Comparison of ENCODE assay signal across 16 mouse cellular contexts in genomic region chr12:112867106-112867674, GRCm38 (mm10). TPM values are rescaled to one million over a fixed set of nuclear protein-coding genes. Genes with fewer than 3 reads are reported as not detected.
DNase-seq lines count a peak whose midpoint lies in the region; ATAC-seq and TF ChIP-seq lines count a peak whose summit lies in the region.
"Had no signal": no experiment of that assay in that cellular context is flagged by ENCODE, and none has a peak within 500 bp of the region (broad histone marks: within the 10 kb centered on the region; RNA-seq: fewer than 3 reads in every experiment).

No protein-coding gene starts in this region.

- no peak for TF ChIP-seq EP300 in liver, postnatal 0 days (IDR thresholded peaks at IDR 0.05; ENCODE audit: low read depth)
- no peak for TF ChIP-seq EP300 in MEL (IDR thresholded peaks at IDR 0.05; ENCODE audit: low read depth in 1 of 2, low read length in 2 of 2)

- no peak for TF ChIP-seq RAD21 in MEL (IDR thresholded peaks at IDR 0.05; ENCODE audit: low read depth, low read length)

- no peak for TF ChIP-seq POLR2A in MEL (IDR thresholded peaks at IDR 0.05; ENCODE audit: control insufficient read depth in 1 of 2, insufficient read depth in 1 of 2, low read depth in 1 of 2, low read length in 2 of 2, poor library complexity in 1 of 2)

- H3K79me2 ChIP-seq in MEL (ENCODE audit: control insufficient read depth, insufficient read depth, low read length, poor library complexity), result no peaks in the 10 kb centered on the region

- H3K9me3 ChIP-seq in liver, postnatal 0 days (ENCODE audit: low read length), result no peaks in the 10 kb centered on the region
- H3K9me3 ChIP-seq in MEL (replicated peaks; ENCODE audit: insufficient read depth, low read length), result no peaks in the 10 kb centered on the region
- H3K9me3 ChIP-seq in midbrain, embryonic 14.5 days (ENCODE audit: control insufficient read depth, low read length), result no peaks in the 10 kb centered on the region
- H3K9me3 ChIP-seq: embryonic facial prominence, embryonic 12.5 days; forebrain, embryonic 15.5 days; hindbrain, embryonic 12.5 days; midbrain, embryonic 15.5 days; neural tube, embryonic 12.5 days had no signal

- no peak overlapping the region for H3K4me2 ChIP-seq in liver, postnatal 0 days (ENCODE audit: low read depth, low read length)
- no peak overlapping the region for H3K4me2 ChIP-seq in midbrain, embryonic 14.5 days (ENCODE audit: low read length)
- H3K4me2 ChIP-seq: embryonic facial prominence, embryonic 12.5 days; forebrain, embryonic 15.5 days; hindbrain, embryonic 12.5 days; lung, embryonic 14.5 days; midbrain, embryonic 15.5 days; neural tube, embryonic 12.5 days had no signal

- TF ChIP-seq CTCF in liver, postnatal 0 days (IDR thresholded peaks at IDR 0.05; ENCODE audit: low read depth), result no peak
- no peak for TF ChIP-seq CTCF in MEL (IDR thresholded peaks at IDR 0.05 in 2 of 3, conservative IDR thresholded peaks at IDR 0.05 in 1 of 3; ENCODE audit: control insufficient read depth in 1 of 3, insufficient read depth in 1 of 3, low read depth in 2 of 3, low read length in 3 of 3, poor library complexity in 1 of 3, severe bottlenecking in 1 of 3)

- DNase-seq in liver, postnatal 0 days, result no peak
- DNase-seq in liver, result no peak
- peak; percentile 50 for DNase-seq in MEL (ENCODE audit: low read depth, low spot score)
- peak; percentile 34 for DNase-seq in naive thymus-derived CD4-positive, alpha-beta T cell, adult 2 months (ENCODE audit: low read depth)
- DNase-seq in embryo, embryonic 10.5 days (ENCODE audit: low spot score), result no peak
- no peak for DNase-seq in midbrain, embryonic 14.5 days
- DNase-seq: adrenal gland, adult 8-10 months; right cerebral cortex, postnatal 14 days had no signal

- no peak overlapping the region for H3K4me3 ChIP-seq in liver, postnatal 0 days (ENCODE audit: low read depth, low read length)
- no peak overlapping the region for H3K4me3 ChIP-seq in MEL (ENCODE audit: control insufficient read depth in 1 of 2, insufficient read depth in 1 of 2, low read depth in 2 of 2, low read length in 2 of 2)
- no peak overlapping the region for H3K4me3 ChIP-seq in midbrain, embryonic 14.5 days (replicated peaks; ENCODE audit: low read depth, low read length)
- H3K4me3 ChIP-seq: embryonic facial prominence, embryonic 12.5 days; forebrain, embryonic 15.5 days; hindbrain, embryonic 12.5 days; midbrain, embryonic 15.5 days; neural tube, embryonic 12.5 days had no signal

- 44% methylated on average over 7 of the region's 7 CpGs for WGBS in liver, postnatal 0 days (ENCODE audit: insufficient replicate concordance)
- WGBS in midbrain, embryonic 14.5 days, result 88% methylated on average over 7 of the region's 7 CpGs

- peaks cover 16% of the 10 kb centered on the region for H3K4me1 ChIP-seq in liver, postnatal 0 days (ENCODE audit: insufficient read depth)
- H3K4me1 ChIP-seq in MEL (ENCODE audit: control insufficient read depth in 1 of 2, insufficient read depth in 2 of 2, low read length in 2 of 2), result peaks cover 12 to 20% of the 10 kb centered on the region in 2 experiments
- H3K4me1 ChIP-seq in midbrain, embryonic 14.5 days (ENCODE audit: control insufficient read depth, insufficient read depth, low read length), result no peaks in the 10 kb centered on the region

- peak; percentile 34; the same call in 1 of the 2 replicates for ATAC-seq in liver, postnatal 0 days
- ATAC-seq in granulocyte monocyte progenitor cell, adult 5-6 weeks (replicated peaks; ENCODE audit: poor library complexity, severe bottlenecking), result peak; percentile 60
- ATAC-seq in midbrain, embryonic 14.5 days (ENCODE audit: low FRiP score, low TSS enrichment), result no peak
- ATAC-seq: forebrain, embryonic 15.5 days; midbrain, embryonic 15.5 days had no signal

- H3K27ac ChIP-seq in liver, postnatal 0 days (ENCODE audit: low read depth), result peak overlapping the region; percentile 29; the same call in 1 of the 2 replicates
- no peak overlapping the region for H3K27ac ChIP-seq in MEL (ENCODE audit: control insufficient read depth, low read depth, low read length)
- H3K27ac ChIP-seq in midbrain, embryonic 14.5 days (replicated peaks; ENCODE audit: low read depth, low read length), result no peak overlapping the region
- H3K27ac ChIP-seq: embryonic facial prominence, embryonic 12.5 days; forebrain, embryonic 15.5 days; hindbrain, embryonic 12.5 days; midbrain, embryonic 15.5 days; neural tube, embryonic 12.5 days had no signal

- H3K9ac ChIP-seq in liver, postnatal 0 days (replicated peaks), result no peak overlapping the region
- H3K9ac ChIP-seq in MEL (ENCODE audit: control insufficient read depth, low read depth, low read length, poor library complexity, severe bottlenecking), result no peak overlapping the region
- no peak overlapping the region for H3K9ac ChIP-seq in midbrain, embryonic 14.5 days (replicated peaks; ENCODE audit: low read length)
- H3K9ac ChIP-seq: embryonic facial prominence, embryonic 12.5 days; forebrain, embryonic 15.5 days; hindbrain, embryonic 12.5 days; lung, embryonic 14.5 days; midbrain, embryonic 15.5 days; neural tube, embryonic 12.5 days had no signal

- H3K36me3 ChIP-seq in liver, postnatal 0 days (replicated peaks; ENCODE audit: insufficient read depth, low read length), result no peaks in the 10 kb centered on the region
- peaks cover 0 to 7% of the 10 kb centered on the region in 2 experiments; a peak in 1 of 4 replicates for H3K36me3 ChIP-seq in MEL (ENCODE audit: control insufficient read depth in 1 of 2, insufficient read depth in 2 of 2, low read length in 2 of 2)
- H3K36me3 ChIP-seq in midbrain, embryonic 14.5 days (ENCODE audit: control insufficient read depth, insufficient read depth, low read length), result no peaks in the 10 kb centered on the region
- H3K36me3 ChIP-seq: embryonic facial prominence, embryonic 12.5 days; forebrain, embryonic 15.5 days; hindbrain, embryonic 12.5 days; midbrain, embryonic 15.5 days; neural tube, embryonic 12.5 days had no signal

- peaks cover 6% of the 10 kb centered on the region for H3K27me3 ChIP-seq in liver, postnatal 0 days (ENCODE audit: insufficient read depth, low read length)
- H3K27me3 ChIP-seq in MEL (ENCODE audit: control insufficient read depth in 1 of 2, insufficient read depth in 2 of 2, low read length in 2 of 2), result no peaks in the 10 kb centered on the region
- no peaks in the 10 kb centered on the region for H3K27me3 ChIP-seq in midbrain, embryonic 14.5 days (ENCODE audit: control insufficient read depth, insufficient read depth, low read length)
- H3K27me3 ChIP-seq: forebrain, embryonic 15.5 days had no signal

TF ChIP-seq in MEL, 35 proteins besides CTCF, POLR2A, EP300 and RAD21:
- TF ChIP-seq MYB (IDR thresholded peaks at IDR 0.05; ENCODE audit: low read depth, low read length) (no peak), SIN3A (IDR thresholded peaks at IDR 0.05; ENCODE audit: low read length) (no peak), MEF2A (IDR thresholded peaks at IDR 0.05; ENCODE audit: extremely low read depth, insufficient replicate concordance, low read depth, low read length, poor library complexity, severe bottlenecking) (no peak), USF1 (IDR thresholded peaks at IDR 0.05; ENCODE audit: low read depth, low read length) (no peak)

RNA-seq across cellular contexts. Expression of gene Gpr132, which starts 0.8 kb away (rescaled TPM):
- 0.26 and 0.34 TPM in 2 replicates for polyA plus RNA-seq in liver, postnatal 0 days (2015; fragmentation: Nextera tagmentation; extraction: Ambion mirVana)
- total RNA-seq in MEL (2012; rRNA removed), result 6.5 and 6.8 TPM in 2 replicates
- polyA plus RNA-seq in MEL (2012; ENCODE audit: insufficient read depth in 1 of 2, insufficient read length in 2 of 2, low read depth in 1 of 2, low replicate concordance in 2 of 2, missing spikeins in 1 of 2), result 1 to 10 TPM in 1 of 2 experiments, not detected in 1; 5.4 TPM
- 10.4 and 20.5 TPM in 2 replicates for total RNA-seq in granulocyte monocyte progenitor cell, adult 5-6 weeks (2014; fragmentation: Nextera tagmentation)
- total RNA-seq in granulocyte monocyte progenitor cell, adult 5-6 weeks (2017), result 5.8 and 6.2 TPM in 2 replicates
- polyA plus RNA-seq in midbrain, embryonic 14.5 days (2014; fragmentation: Nextera tagmentation; extraction: Ambion mirVana), result 0.08 TPM in 1 of 2 replicates, not detected in the other
- total RNA-seq: layer of hippocampus, postnatal 10 days had no signal
- polyA plus RNA-seq: forebrain, embryonic 15.5 days; hindbrain, embryonic 12.5 days; neural tube, embryonic 12.5 days had no signal

RNA-seq across cellular contexts. Expression of gene Cdca4, which starts 38.0 kb away (rescaled TPM):
- 29.8 and 30.4 TPM in 2 replicates for polyA plus RNA-seq in liver, postnatal 0 days (2015; fragmentation: Nextera tagmentation; extraction: Ambion mirVana)
- total RNA-seq in MEL (2012; rRNA removed), result 245 and 279 TPM in 2 replicates
- 100 to 1,000 TPM in 1 of 2 experiments, not detected in 1; 274 TPM for polyA plus RNA-seq in MEL (2012; ENCODE audit: insufficient read depth in 1 of 2, insufficient read length in 2 of 2, low read depth in 1 of 2, low replicate concordance in 2 of 2, missing spikeins in 1 of 2)
- 65.6 and 66.5 TPM in 2 replicates for total RNA-seq in granulocyte monocyte progenitor cell, adult 5-6 weeks (2014; fragmentation: Nextera tagmentation)
- 61.9 and 64.3 TPM in 2 replicates for total RNA-seq in granulocyte monocyte progenitor cell, adult 5-6 weeks (2017)
- polyA plus RNA-seq in midbrain, embryonic 14.5 days (2014; fragmentation: Nextera tagmentation; extraction: Ambion mirVana), result 45.0 and 60.8 TPM in 2 replicates

RNA-seq across cellular contexts. Expression of gene Clba1, which starts 58.5 kb away (rescaled TPM):
- 0.69 TPM in 2 replicates for polyA plus RNA-seq in liver, postnatal 0 days (2015; fragmentation: Nextera tagmentation; extraction: Ambion mirVana)
- total RNA-seq in MEL (2012; rRNA removed), result 11.2 and 15.2 TPM in 2 replicates
- polyA plus RNA-seq in MEL (2012; ENCODE audit: insufficient read depth in 1 of 2, insufficient read length in 2 of 2, low read depth in 1 of 2, low replicate concordance in 2 of 2, missing spikeins in 1 of 2), result 10 to 100 TPM in 1 of 2 experiments, not detected in 1; 21.4 TPM
- total RNA-seq in granulocyte monocyte progenitor cell, adult 5-6 weeks (2014; fragmentation: Nextera tagmentation), result 1.7 and 2.4 TPM in 2 replicates
- 0.30 and 1.2 TPM in 2 replicates for total RNA-seq in granulocyte monocyte progenitor cell, adult 5-6 weeks (2017)
- 21.4 and 23.1 TPM in 2 replicates for polyA plus RNA-seq in midbrain, embryonic 14.5 days (2014; fragmentation: Nextera tagmentation; extraction: Ambion mirVana)

Comparison
In these comparisons a context has a peak if more than half of its experiments do, and no peak if none do; other contexts are left out.
1. DNase-seq: peak in MEL (single experiment) and naive thymus-derived CD4-positive, alpha-beta T cell, adult 2 months (single experiment); none in liver, postnatal 0 days (single experiment), liver (single experiment), embryo, embryonic 10.5 days (single experiment) and midbrain, embryonic 14.5 days (single experiment).